Mouse (Mus musculus): ENCODE results near the gene Lnp1.
"Not testable (repeated sequence)": the region's sequence is repeated elsewhere in the genome, so short reads cannot be mapped to it uniquely, and the experiment has no call there.

DNA sequence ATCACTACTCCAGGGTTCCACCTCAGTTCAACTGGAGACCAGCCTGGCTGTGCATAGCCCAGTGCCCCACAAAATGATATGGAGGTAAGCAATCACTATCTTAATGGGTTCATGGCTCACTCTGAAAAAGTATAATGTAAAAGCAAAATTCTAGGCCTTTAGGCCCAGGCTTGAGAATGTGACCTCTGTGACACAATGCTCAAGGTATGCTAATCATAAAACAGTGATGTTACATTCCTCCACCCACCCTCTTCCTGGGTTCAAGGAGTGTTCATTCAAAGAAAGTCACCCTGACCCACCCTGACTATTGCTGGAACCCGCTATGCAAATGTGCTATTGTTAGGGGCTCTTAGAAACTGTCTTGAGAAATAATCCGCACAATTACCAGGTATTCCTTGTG, 30.4 kb upstream of the Lnp1 start:
- not testable (repeated sequence) for TF ChIP-seq CTCF, EP300 (IDR thresholded peaks at IDR 0.05; ENCODE audit: low read depth)
